Mouse (Mus musculus) kidney, postnatal 0 days (tissue): ENCODE results near the gene Tmem209. TPM values are rescaled to one million over a fixed set of nuclear protein-coding genes. Genes with fewer than 3 reads are reported as not detected.

Source experiments
- ATAC-seq: fragments of 200-750 bp; cut with Nextera tagmentation; replicated peaks from 2 replicates; pipeline ENCODE4 v1.8.0; 2017; ENCODE audit warnings: low read depth, moderate number of reproducible peaks, moderate TSS enrichment, moderate library complexity; ENCODE audit not compliant: low FRiP score
- DNase-seq: peaks from one replicate; pipeline ENCODE4 v3.0.0-alpha.2; 2016; ENCODE audit warnings: low spot score
- H3K27ac ChIP-seq: fragments of 300-500 bp; sonication (generic); 2 replicates; pipeline ENCODE4 v1.5.1; 2014; ENCODE audit warnings: mild to moderate bottlenecking
- H3K27me3 ChIP-seq: fragments of 300-500 bp; sonication (generic); 2 replicates; pipeline ENCODE4 v1.6.1; 2014; ENCODE audit warnings: low read length, mixed read lengths; ENCODE audit not compliant: insufficient read depth
- H3K36me3 ChIP-seq: fragments of 300-500 bp; sonication (generic); 2 replicates; pipeline ENCODE4 v1.6.1; 2014; ENCODE audit warnings: low read length, mixed read lengths; ENCODE audit not compliant: insufficient read depth
- H3K4me1 ChIP-seq: fragments of 300-500 bp; sonication (generic); replicated peaks from 2 replicates; pipeline ENCODE4 v1.6.1; 2014; ENCODE audit warnings: antibody characterized with exemption, low read length, mixed read lengths; ENCODE audit not compliant: insufficient read depth
- H3K4me2 ChIP-seq: fragments of 300-500 bp; sonication (generic); 2 replicates; pipeline ENCODE4 v1.6.1; 2014; ENCODE audit warnings: mild to moderate bottlenecking, low read length, moderate library complexity, mixed read lengths
- H3K4me3 ChIP-seq: fragments of 300-500 bp; sonication (generic); replicated peaks from 2 replicates; pipeline ENCODE4 v1.5.1; 2014; ENCODE audit warnings: low read depth, low read length
- H3K9ac ChIP-seq: fragments of 300-500 bp; sonication (generic); 2 replicates; pipeline ENCODE4 v1.6.1; 2014; ENCODE audit warnings: low read depth, low read length
- H3K9me3 ChIP-seq: fragments of 300-500 bp; sonication (generic); replicated peaks from 2 replicates; pipeline ENCODE4 v1.6.1; 2016; ENCODE audit warnings: low read length, inconsistent platforms, mixed read lengths
- CTCF ChIP-seq: IDR thresholded peaks from 2 replicates; pipeline ENCODE4 v1.5.1; 2016; ENCODE audit warnings: antibody characterized with exemption, low read depth, mild to moderate bottlenecking, moderate library complexity
- WGBS: fragments of 180-500 bp; shearing (Covaris S2); extraction: QIAGEN DNeasy Blood & Tissue Kit; methylation state at CpG from one replicate; pipeline ENCODE4 v1.1.7; 2014; 5-methylcytosine and 5-hydroxymethylcytosine counted together
- polyA plus RNA-seq: library from polyadenylated mRNA; unstranded; fragments of >200 nt; fragmentation: Nextera tagmentation; extraction: Ambion mirVana; gene quantifications from 2 replicates; pipeline ENCODE4 v1.2.1, GENCODE M21; 2015

Gene Tmem209
- polyA plus RNA-seq, 1 experiment from 2014 or later: 25.9 TPM

- H3K9ac ChIP-seq: no peak overlapping the region
- ATAC-seq: no peak
- no peaks in the 10 kb centered on the region for H3K9me3 ChIP-seq
- H3K27ac ChIP-seq: no peak overlapping the region
- no peak overlapping the region for H3K4me3 ChIP-seq
- DNase-seq: no peak
- WGBS: 87% methylated on average over 3 of the region's 3 CpGs
- H3K4me1 ChIP-seq: no peaks in the 10 kb centered on the region
- no peaks in the 10 kb centered on the region for H3K27me3 ChIP-seq
- no peak for TF ChIP-seq CTCF
- H3K36me3 ChIP-seq: peaks cover 42% of the 10 kb centered on the region
- no peak overlapping the region for H3K4me2 ChIP-seq
These were observed 30.2 kb downstream of the Tmem209 start for GRCm38 (mm10) chr6:30479418-30479817.

GRCm38 (mm10) chr6:30477784-30478183, 31.8 kb downstream of the Tmem209 start:
- Histone ChIP-seq H3K4me2 (no peak overlapping the region), H3K27me3 (no peaks in the 10 kb centered on the region), H3K4me3 (no peak overlapping the region), H3K9ac (no peak overlapping the region), H3K9me3 (no peaks in the 10 kb centered on the region), H3K27ac (no peak overlapping the region), H3K4me1 (no peaks in the 10 kb centered on the region), H3K36me3 (peaks cover 35% of the 10 kb centered on the region; the same call in 1 of the 2 replicates)
- 88% methylated on average over 6 of the region's 6 CpGs for WGBS
- no peak for DNase-seq
- TF ChIP-seq CTCF: no peak
- ATAC-seq: no peak

DNA sequence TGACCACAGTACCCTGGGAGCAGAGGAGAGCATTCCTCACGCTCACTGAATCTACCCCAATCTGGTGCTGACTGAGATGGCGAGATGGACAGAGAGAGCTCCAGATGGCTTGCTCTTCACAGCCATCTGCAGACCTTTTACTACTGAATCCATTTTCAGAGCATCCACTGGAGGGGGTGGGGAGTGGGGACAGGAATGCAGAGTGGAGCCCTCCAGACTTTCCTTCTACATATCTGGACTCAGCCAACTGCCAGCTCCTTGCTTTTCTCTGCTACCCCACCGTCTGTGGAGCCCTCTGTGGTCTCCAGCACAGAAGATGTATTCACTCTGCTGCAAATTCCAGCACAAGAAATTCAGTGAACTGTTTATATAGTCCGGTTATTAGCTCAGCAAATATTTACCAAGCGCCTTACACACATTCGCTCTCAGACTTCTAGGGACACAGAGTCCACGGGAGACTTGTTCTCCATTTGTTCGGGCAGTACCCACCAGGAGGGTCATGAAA, 32.3 kb downstream of the Tmem209 start:
- DNase-seq: no peak
- Histone ChIP-seq H3K4me2 (no peak overlapping the region), H3K27me3 (no peaks in the 10 kb centered on the region), H3K36me3 (peaks cover 31% of the 10 kb centered on the region; the same call in 1 of the 2 replicates), H3K9ac (no peak overlapping the region), H3K27ac (no peak overlapping the region), H3K4me1 (no peaks in the 10 kb centered on the region), H3K4me3 (no peak overlapping the region), H3K9me3 (no peaks in the 10 kb centered on the region)
- 78% methylated on average over 8 of the region's 8 CpGs for WGBS
- no peak for ATAC-seq
- no peak for TF ChIP-seq CTCF

GRCm38 (mm10) chr6:30476025-30476765, 33.4 kb downstream of the Tmem209 start:
- Histone ChIP-seq H3K4me2 (no peak overlapping the region), H3K9me3 (no peaks in the 10 kb centered on the region), H3K9ac (no peak overlapping the region), H3K4me3 (no peak overlapping the region), H3K36me3 (peaks cover 22% of the 10 kb centered on the region; the same call in 1 of the 2 replicates), H3K4me1 (no peaks in the 10 kb centered on the region), H3K27me3 (no peaks in the 10 kb centered on the region), H3K27ac (no peak overlapping the region)
- no peak for TF ChIP-seq CTCF
- ATAC-seq (no peak), DNase-seq (no peak)
- 53% methylated on average over 10 of the region's 10 CpGs for WGBS

GRCm38 (mm10) chr6:30471706-30472105, 37.9 kb downstream of the Tmem209 start:
- no peak overlapping the region for H3K4me3 ChIP-seq
- DNase-seq: no peak
- no peak overlapping the region for H3K9ac ChIP-seq
- no peaks in the 10 kb centered on the region for H3K36me3 ChIP-seq
- H3K27me3 ChIP-seq: no peaks in the 10 kb centered on the region
- 79% methylated on average over 3 of the region's 3 CpGs for WGBS
- 0 out of 2 replicates have a peak, but pooled peaks cover 11% of the 10 kb centered on the region for H3K4me1 ChIP-seq
- no peak overlapping the region for H3K4me2 ChIP-seq
- ATAC-seq: no peak
- no peaks in the 10 kb centered on the region for H3K9me3 ChIP-seq
- no peak for TF ChIP-seq CTCF
- H3K27ac ChIP-seq: no peak overlapping the region

GRCm38 (mm10) chr6:30469370-30469769, 40.2 kb downstream of the Tmem209 start:
- WGBS: 64% methylated on average over 12 of the region's 12 CpGs
- TF ChIP-seq CTCF: no peak; the same call in 1 of the 2 replicates
- Histone ChIP-seq H3K4me2 (no peak overlapping the region), H3K27ac (peak overlapping the region; percentile 44), H3K4me3 (no peak overlapping the region), H3K9me3 (no peaks in the 10 kb centered on the region), H3K36me3 (no peaks in the 10 kb centered on the region), H3K4me1 (0 out of 2 replicates have a peak, but pooled peaks cover 11% of the 10 kb centered on the region), H3K9ac (no peak overlapping the region), H3K27me3 (no peaks in the 10 kb centered on the region)
- peak; percentile 82 for ATAC-seq
- DNase-seq: no peak
